Mouse (Mus musculus) cerebellum, adult 9-11 months (tissue): ENCODE measurements around the gene Mrpl4.

Source experiments
- DNase-seq: peaks from one replicate; pipeline ENCODE4 v3.0.0; 2022

The Mrpl4 gene

DNA sequence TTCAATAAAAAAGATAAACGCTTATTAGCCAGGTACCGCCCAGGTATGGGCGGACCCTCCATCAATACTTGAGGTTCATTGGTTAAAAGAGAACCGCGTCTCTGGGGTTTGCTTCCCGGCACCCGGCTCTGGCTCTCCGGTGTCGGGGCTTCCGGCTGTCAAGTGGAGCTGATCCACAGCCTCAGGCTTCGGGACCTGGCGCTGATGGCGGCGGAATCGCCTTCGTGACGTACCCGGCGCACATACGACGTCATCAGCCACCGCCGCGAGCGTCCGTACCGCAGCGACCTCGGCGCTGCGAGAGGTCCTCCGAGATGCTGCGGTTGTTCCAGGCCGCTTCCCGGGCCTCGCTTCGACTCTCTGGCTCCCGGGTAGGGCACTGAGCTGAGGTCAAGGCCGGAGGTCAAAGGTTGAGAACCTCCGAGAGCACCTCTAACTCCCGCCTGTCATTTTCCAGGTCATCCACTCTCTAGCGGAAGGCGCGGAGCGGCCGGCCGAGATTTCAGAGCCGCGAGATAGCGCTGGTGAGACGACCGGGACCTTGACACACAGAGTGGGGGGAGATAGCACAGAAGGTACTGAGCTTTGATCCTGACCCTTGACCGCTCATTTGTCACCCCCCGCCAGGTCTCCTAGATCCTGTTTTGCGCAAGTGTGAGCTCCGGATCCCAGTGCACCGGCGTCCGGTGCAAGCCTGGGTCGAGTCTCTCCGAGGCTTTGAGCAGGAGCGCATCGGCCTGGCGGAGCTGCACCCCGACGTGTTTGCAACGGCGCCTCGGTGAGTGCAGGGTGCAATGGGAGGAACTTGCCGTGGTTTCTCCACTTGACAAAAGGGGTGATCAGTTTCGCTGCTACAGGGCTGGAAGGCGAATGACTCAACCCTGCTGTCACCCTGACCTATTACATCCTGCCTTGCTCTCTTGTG, at the start of gene Mrpl4:
Mrpl4 (plus strand) TSS at position 112 of the 925 bp plus-strand sequence.
- DNase-seq: peak; percentile 90

DNA sequence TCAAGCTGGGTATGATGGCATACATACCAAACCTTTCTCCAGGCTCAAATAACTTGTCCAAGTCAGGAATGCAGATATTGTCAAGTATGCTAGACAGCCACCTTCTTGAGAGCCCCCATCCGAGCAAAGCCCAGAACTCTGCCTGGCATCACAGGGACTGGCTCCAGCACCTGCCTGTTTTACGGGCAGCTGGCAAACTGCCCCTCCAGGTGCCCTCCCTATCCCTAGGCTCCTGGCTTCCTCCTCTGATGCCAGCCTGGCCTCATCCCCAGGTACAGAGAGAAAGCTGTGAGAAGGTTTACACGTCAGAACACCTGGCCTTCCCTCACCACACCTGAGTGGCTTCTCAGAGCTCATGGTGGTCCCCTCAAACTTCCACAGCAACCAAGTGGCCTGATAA, 45.5 kb upstream of the Mrpl4 start:
- no peak for DNase-seq

DNA sequence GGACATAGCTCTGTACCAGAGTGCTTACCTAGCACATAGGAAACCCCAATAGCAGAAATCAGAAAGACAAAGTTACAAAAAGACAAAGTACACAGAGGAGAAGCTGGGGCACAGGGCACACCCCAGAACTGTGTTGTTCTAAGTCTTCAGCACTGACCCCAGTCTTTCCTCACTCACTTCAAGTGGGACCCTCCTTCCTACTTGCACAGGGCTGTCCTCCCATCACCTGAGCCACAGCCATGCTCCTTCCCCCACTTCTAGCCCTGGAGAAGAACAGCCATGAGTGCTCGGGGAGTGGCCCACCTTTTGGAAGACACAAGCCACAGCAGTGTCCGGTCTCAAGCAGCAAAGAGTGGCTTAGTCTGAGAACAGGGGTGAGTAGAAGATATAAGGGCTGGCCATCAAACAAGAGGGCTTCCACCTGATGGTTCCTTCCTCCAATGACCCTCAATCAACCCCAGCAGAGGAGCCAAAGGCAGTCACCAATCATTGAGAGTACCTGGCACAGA, 43.1 kb upstream of the Mrpl4 start, which contains the start of gene Dnmt1:
Dnmt1 (minus strand) TSS at position 459 of the 509 bp plus-strand sequence.
- no peak for DNase-seq

DNA sequence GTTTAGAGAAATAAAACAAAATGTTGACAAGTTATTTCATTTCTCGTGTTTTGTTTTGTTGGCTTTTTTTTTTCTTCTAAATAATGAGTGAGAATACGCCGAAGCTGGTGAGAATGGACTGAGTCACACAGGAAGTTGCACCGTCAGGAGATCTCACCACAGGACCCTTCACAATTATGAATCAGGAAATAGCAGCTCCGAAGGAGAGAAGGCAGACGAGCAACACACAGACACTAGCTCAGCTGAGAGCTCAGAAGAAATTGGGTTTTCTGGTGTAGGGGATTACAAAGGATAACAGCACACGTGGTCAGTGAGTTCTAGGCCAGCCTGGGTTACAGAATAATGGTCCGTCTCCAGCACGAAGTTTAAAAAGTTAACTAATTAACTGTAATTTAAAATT, 41.0 kb upstream of the Mrpl4 start:
- DNase-seq: no peak

DNA sequence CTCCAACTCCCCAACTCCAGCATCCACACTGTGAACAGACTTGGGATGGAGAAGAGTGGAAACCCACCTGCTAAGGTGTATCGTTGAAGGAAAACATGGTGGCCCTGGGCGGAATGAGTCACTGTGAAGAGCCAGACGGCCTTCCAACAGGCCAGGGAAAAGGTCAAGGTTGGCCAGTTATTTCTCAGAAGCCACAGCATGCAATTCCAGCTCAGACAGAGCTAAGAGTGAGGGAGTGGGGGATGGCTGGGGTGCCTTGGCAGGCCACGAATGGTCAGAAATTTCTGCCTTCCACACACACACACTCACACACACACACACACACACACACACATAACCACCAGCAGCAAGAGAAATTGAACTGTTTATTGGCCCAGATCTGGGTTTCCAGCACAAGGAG, 36.9 kb upstream of the Mrpl4 start:
- no peak for DNase-seq

DNA sequence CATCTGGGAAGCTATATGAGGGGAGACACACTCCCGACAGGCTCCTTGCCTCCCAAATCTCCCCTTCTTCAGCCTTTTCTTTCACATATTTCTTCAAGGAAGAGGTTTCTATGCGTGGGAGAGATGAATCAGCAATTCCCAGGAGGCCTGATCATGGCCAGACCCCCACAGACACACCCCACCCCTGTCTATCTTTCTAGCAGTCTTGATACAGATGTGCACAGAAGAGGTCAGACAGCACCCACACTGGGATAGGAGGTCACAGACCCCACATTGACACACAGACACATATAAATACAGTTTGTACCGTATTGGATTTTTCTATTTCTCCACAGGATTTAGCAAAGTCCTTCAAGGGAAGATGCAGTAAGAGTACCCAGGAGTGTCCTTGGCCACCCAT, 36.5 kb upstream of the Mrpl4 start:
- DNase-seq: no peak

DNA sequence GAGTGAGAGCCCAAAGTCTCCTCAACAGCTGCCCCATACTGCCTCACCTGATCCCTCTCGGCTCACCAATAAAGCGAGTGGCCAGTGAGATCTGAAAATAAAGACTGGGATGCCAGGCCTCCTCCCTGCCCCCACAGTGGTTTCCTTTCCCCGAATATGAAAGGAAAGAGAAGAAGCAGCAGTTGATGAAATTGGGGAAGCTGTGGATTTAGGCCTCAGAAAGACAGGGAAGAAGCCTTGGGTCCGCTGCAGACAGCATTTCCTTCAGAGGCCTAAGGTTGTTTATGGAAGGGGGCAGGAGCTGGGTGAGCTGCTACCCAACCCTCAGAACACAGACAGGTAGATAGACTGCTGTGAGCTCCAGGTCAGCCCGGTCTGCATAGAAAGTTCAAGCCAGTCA, 35.8 kb upstream of the Mrpl4 start:
- DNase-seq: no peak

DNA sequence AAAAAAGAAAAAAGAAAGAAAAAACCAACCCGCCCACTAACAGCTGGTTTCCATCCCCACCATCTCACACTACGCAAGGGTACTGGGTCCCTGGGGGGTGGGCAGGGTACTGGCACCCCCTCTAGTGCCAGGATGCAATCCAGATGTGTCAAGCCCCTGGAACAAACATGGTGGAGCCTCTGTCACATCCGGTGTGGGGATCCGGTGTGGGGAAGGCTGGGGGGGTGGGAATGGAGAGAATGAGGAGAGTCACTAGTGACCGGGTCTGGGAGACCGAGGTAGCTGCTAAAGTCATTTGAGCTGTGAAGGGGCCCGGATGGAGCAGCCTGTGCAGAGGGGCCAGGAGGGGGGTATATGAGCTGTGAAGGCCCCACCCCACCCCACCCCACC, 30.8 kb upstream of the Mrpl4 start:
- no peak for DNase-seq

DNA sequence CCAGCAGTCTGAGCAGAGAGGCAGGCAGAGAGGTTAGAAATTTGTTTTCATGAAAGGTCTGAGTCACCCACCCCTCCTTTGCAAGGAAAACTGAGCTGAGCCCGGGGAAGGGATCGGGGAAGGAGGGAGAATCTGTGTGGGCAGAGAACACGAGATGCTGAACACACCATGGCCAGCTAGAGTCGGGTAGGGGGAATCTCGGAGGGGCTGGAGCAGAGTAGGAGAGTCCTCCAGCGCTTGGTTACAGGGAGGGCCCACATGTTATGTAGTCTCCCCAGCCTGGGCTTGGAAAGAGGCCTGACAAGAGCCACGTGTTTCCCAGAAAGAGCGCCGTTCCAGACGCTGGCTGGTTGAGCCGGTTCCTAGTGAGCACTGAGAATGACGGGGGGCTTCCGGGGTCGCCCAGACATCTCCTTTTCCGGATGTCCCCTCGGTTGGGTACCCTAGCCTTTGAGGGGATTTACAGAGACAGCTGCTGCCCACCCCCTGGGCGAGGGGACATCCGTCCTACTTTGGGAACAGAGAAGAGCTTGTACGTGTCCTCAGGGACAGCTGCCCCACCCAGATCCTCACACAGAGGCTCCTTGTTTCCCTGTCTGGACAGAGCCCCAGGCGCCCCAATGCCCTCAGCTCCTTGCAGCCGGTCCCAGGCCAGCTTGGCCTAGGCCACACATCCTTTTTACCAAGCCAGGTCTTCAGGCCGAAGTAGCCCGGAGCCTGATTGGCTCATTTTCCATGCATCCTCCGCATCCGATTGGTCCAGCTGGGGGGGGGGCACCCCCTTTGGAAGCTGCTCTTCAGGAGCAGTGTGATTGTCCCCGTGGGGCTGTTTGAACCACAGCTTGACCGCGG, 30.2 kb upstream of the Mrpl4 start:
- DNase-seq: peak; percentile 57

DNA sequence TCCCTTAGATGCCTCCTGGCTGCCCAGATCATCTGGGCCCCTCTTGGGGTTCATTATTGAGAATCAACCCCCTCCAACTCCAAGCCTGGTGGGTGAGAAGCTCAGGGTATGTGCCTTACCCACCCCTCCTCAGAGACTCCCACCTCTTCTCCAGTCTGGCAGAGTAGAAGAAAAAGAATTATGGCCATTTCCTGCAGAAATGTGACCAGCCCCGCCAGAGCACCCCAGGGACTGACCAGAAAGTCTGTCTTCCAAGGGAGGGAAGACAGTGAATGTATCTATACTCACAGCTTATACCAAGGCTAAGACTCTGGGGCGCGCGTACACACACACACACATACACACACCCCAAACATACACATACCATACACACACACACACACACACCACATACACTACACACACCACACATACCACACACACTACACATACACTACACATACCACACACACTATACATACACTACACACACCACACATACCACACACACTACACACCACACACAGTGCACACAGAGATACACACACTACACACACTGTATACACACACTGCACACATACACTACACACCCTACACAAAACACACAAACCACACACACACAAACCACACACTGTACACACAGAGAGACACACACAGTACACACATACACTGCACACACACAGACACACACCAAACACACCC, 29.4 kb upstream of the Mrpl4 start:
- DNase-seq: no peak

DNA sequence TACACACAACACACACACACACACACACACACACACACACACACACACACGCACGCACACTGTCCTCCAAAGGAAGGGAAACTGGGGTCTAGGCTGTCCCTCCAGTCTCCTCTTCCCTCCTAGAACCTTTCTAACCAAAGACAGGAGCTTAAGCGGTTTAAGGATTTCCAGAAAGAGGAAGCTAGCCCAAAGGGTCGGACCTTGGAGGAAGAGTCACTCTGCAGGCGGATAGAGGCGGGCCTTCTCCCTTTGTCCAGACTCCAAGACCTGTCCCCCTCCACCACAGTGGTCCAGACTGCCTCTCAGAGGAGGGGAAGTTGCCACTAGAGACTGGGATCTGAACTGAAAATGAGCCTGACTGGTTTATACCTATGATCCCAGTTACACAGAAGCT, 28.9 kb upstream of the Mrpl4 start:
- no peak for DNase-seq

DNA sequence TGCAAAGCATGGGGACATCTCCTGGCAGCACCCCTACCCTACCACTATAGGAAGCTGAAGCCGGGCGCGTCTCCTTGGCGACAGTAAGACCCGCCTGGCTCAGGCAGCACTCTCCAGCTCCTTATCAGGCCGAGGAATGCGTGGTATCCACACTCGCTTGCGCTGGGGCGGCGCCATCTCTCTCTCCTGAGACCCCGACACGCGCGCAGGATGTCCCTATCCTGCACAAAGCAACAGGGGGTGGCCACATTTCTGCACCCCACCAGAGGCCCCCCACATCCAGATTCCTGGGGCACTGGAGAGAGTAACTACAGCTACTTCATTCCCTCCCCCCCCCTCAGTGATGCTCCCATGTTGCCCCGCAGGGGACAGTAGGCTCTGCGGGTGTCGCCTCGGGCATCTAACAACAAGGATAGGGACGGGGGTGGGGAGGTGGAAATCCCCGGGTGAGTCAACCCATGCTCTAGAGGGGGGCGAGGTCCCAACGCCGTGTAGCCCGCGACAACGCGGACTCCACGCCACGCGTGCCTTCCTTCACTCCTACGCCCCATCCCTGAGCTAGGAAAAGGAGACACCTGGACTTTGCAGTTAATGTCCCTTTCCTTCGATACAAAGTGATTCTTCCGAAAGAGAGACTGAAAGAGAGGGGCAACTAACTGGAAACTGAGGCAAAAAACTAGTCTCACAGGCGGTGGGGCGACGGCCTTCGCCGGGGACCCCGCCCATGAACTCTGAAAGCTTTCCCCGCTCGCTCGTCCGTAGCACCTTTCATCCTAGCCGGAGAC, 26.9 kb upstream of the Mrpl4 start:
- DNase-seq: no peak

DNA sequence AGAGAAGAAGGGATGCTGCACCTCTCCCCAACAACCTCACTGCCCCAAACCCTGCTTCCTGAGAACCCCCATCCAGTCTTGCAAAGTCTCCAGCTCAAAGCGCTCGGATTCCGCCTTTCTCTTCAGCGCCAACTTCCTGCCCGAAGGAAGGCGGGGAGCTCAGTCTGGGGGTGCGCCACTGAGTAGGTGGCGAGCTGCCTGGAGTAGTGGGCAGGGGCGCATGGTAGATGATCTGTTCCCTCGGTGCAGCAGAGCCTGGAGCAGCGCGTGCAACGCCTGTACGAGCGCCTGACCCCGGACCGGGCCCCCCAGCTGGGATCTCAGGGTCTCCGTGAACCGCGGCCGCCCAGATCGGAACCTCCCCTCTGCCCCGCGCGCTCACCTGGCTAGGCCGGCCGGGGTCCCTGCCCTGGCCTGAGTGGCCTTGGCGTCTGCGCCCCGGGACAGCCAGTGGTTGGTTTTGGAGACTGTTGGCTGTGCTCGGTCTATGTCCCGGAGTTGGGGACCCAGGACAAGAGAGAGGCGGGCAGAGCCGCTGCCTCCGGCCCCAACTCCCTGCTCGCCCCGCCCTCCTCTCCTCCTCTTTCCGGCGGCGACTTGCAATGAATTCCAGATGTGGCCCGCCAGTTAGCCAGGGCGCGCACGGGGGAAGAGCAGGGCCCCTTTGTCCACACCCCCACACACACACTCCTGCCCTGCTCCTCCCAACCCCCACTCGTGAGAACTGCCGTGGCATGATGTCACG, 26.1 kb upstream of the Mrpl4 start, which contains the start of gene S1pr2:
S1pr2 (minus strand) TSS at position 566 of the 745 bp plus-strand sequence.
- no peak for DNase-seq

DNA sequence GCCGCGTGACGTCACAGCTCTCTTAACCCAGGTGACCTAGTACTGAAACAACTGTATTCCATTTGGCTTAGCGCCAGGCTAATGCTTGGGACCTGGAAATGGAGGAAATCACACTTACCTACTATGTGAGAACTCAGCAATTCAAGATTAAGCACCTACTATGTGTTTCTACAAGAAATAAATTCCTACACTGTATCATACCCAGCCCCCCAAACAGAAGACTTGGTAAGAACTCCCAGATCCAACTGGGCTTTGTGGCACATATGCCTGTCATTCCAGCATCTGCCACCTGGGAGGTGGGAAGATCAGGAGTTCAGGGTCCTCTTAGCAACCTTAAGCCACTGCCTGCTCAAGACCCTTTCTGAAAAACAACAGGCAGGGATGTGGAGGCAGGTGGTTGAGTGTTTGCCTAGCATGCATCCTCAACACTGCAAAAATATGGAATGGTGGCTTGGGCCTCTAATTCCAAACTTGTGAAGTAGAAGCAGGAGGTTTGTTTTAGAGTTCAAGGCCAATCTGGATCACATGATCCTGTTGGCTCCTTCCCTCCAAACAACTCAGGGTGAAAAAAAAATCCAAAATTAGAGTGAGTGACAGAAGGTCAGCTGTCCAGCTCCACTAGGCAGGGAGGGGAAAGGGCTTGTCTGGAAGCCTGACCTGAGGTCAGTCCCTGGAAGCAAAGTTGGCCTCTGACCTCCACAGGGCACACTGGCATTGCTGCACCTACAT, 25.4 kb upstream of the Mrpl4 start:
- DNase-seq: no peak

DNA sequence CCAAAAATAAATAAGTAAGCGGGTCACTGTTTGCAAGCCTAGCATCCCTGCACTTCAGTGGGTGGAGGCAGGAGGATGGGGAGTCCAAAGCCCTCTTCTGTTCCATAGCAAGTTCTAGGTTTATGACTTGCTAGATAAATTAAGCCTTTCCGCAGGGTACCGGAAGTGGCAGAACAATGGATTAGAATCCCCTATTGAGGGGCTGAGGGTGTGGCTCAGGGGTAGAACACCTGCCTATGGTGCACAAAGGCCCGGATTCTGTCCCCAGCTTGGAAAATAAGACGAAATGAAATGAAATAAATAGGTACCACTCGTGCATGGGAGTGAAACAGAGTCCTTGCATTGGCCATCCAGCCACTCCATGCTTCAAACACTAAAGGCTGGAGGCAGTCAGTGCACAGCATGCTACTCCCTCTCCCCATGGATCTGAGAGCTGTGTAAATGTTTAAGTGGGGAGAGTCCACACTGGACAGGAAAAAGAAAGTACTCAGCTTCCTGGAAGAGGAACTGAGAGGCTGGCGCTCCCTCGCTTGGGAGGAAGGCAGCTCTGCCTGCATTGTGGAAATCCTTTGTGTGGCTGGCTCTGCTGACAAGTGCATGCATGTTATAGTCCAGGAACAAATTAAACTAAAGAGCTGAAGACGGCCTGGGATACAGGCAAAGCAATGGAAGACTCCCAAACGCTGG, 24.0 kb upstream of the Mrpl4 start:
- no peak for DNase-seq

DNA sequence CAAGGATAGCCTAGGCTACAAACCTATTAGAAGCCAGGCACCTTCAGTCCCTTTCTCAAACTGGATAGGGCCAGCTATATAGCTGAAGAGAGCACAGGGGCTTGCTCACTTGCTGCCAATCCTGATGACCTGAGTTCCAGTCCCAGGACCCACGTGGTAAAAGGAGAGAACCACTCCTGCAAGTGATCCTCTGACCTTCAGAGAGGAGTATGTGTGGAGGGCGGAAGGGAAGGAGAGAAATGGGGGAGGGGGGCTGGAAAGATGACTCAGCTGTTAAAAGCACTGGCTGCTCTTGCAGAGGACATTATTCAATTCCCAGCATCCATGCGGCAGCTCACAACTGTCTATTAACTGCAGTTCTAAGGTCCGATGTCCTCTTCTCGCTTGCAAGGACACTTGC, 23.4 kb upstream of the Mrpl4 start:
- DNase-seq: no peak

DNA sequence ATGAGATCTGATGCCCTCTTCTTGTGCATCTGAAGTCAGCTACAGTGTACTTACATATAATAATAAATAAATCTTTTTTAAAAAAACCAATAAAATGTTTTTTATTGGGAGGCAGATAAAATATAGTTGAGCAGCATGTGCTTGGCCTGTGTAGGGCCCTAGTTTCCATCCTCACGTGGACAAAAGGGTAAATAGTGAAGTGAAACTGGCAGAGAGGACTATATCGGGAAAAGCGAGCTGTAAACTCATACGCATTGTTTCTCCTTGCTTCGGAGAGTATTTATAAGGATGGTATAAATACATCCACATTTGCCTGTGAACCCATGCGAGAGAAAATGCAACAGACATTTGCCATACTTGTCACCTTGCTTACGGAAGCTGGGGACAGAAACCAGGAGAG, 22.8 kb upstream of the Mrpl4 start:
- DNase-seq: no peak

DNA sequence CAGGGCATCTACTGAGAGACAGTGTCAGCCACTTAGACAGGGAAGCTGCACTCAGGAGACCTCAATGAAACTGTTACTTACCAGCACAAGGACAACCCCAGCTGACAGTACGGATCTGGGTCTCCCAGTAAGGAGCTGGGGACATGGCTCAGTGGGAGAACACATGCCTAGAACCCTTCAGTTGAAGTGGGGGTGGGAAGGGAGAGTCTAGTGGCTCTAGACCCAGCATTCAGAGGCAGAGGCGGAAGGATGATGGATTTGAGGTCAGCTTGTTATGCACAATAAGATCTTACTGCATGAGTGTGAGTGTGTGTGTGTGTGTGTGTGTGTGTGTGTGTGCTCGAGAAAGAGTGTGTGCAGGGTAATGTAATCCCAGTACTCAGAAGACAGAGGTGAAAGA, 20.4 kb upstream of the Mrpl4 start:
- no peak for DNase-seq

DNA sequence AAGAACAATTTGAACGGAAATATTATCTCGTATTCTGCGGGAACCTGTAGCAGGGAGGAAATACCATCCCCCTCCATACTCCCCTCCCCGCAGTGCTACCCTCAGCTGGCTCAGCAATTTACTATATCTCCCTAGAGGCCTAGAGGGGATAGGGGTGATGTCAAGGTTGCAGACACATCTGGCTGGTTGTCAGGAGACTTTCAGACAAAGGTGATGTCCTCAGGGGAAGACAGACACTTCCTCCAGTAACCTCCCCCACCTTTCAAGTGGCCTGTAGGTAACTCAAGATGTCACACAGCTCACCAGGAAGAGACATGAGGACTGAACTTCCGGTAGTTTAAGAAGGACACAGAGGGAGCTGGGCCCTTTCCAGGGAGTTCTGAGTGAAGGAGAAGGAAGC, 19.4 kb upstream of the Mrpl4 start:
- no peak for DNase-seq
